Mouse (Mus musculus) MEL (cell line): ENCODE measurements at regions not wholly inside any gene's neighbourhood (a gene's known extent, or its start where the extent isn't known, plus 50 kb on each side); places are given as distances from the start of the nearest gene placed in this dataset.

Experiments used
- DNase-seq: peaks from one replicate; pipeline ENCODE4 v3.0.0; 2011; ENCODE audit warnings: low read depth, low spot score
- H3K27ac ChIP-seq: 2 replicates; pipeline ENCODE4 v1.5.1; 2012; ENCODE audit warnings: low read depth, mild to moderate bottlenecking, control low read depth, low read length, moderate library complexity; ENCODE audit not compliant: control insufficient read depth
- H3K27me3 ChIP-seq, 2 experiments: fragments of 150-350 bp in 1 of 2; sonication (generic) in 1 of 2; 2 replicates each; pipeline ENCODE4 v1.6.1; 2012; ENCODE audit warnings: low read length in 2 of 2, mild to moderate bottlenecking in 2 of 2, improper control_type of control experiment in 1 of 2, moderate library complexity in 1 of 2; ENCODE audit not compliant: insufficient read depth in 2 of 2, control insufficient read depth in 1 of 2
- H3K36me3 ChIP-seq, 2 experiments: 2 replicates each; pipeline ENCODE4 v1.6.1; 2012 to 2014; ENCODE audit warnings: low read length in 2 of 2, improper control_type of control experiment in 1 of 2, inconsistent platforms in 1 of 2, mild to moderate bottlenecking in 1 of 2; ENCODE audit not compliant: insufficient read depth in 2 of 2, control insufficient read depth in 1 of 2
- H3K4me1 ChIP-seq, 2 experiments: fragments of 150-350 bp in 1 of 2; sonication (generic) in 1 of 2; 2 replicates each; pipeline ENCODE4 v1.6.1; 2012; ENCODE audit warnings: low read length in 2 of 2, improper control_type of control experiment in 1 of 2, mild to moderate bottlenecking in 1 of 2; ENCODE audit not compliant: insufficient read depth in 2 of 2, control insufficient read depth in 1 of 2
- H3K4me3 ChIP-seq, 2 experiments: fragments of 150-350 bp in 1 of 2; sonication (generic) in 1 of 2; 2 replicates each; pipeline ENCODE4 v1.5.1; 2012; ENCODE audit warnings: low read depth in 2 of 2, low read length in 2 of 2, mild to moderate bottlenecking in 2 of 2, moderate library complexity in 2 of 2, control low read depth in 1 of 2, improper control_type of control experiment in 1 of 2; ENCODE audit not compliant: control insufficient read depth in 1 of 2, insufficient read depth in 1 of 2
- H3K79me2 ChIP-seq: 2 replicates; pipeline ENCODE4 v1.6.1; 2012; ENCODE audit warnings: mild to moderate bottlenecking, low read length, moderate library complexity; ENCODE audit not compliant: control insufficient read depth, poor library complexity, insufficient read depth
- H3K9ac ChIP-seq: 2 replicates; pipeline ENCODE4 v1.6.1; 2012; ENCODE audit warnings: low read depth, mild to moderate bottlenecking, control low read depth, low read length, moderate library complexity; ENCODE audit not compliant: control insufficient read depth, poor library complexity, severe bottlenecking
- H3K9me3 ChIP-seq: fragments of 150-350 bp; sonication (generic); replicated peaks from 2 replicates; pipeline ENCODE4 v1.6.1; 2012; ENCODE audit warnings: mild to moderate bottlenecking, low read length, improper control_type of control experiment, moderate library complexity; ENCODE audit not compliant: insufficient read depth
- BHLHE40 ChIP-seq: IDR thresholded peaks from 2 replicates; pipeline ENCODE4 v1.6.1; 2012; ENCODE audit warnings: low read depth, mild to moderate bottlenecking, inconsistent platforms, low read length, improper control_type of control experiment, borderline replicate concordance
- CHD1 ChIP-seq: IDR thresholded peaks from 2 replicates; pipeline ENCODE4 v1.6.1; 2012; ENCODE audit warnings: low read depth, mild to moderate bottlenecking, inconsistent platforms, low read length, improper control_type of control experiment
- CTCF ChIP-seq, 3 experiments: IDR thresholded peaks in 2 of 3; conservative IDR thresholded peaks in 1 of 3; 2 replicates each; pipeline ENCODE4 v1.5.1; 2011 to 2012; ENCODE audit warnings: low read length in 3 of 3, low read depth in 2 of 3, mild to moderate bottlenecking in 2 of 3, improper control_type of control experiment in 1 of 3, inconsistent platforms in 1 of 3, mixed read lengths in 1 of 3, moderate library complexity in 1 of 3; ENCODE audit not compliant: control insufficient read depth in 1 of 3, insufficient read depth in 1 of 3, poor library complexity in 1 of 3, severe bottlenecking in 1 of 3
- E2F4 ChIP-seq: IDR thresholded peaks from 2 replicates; pipeline ENCODE4 v1.6.1; 2011; ENCODE audit warnings: low read depth, low read length, improper control_type of control experiment, borderline replicate concordance
- ELF1 ChIP-seq: IDR thresholded peaks from 2 replicates; pipeline ENCODE4 v1.6.1; 2014; ENCODE audit warnings: low read depth, mild to moderate bottlenecking, inconsistent platforms, low read length, improper control_type of control experiment, moderate library complexity
- EP300 ChIP-seq, 2 experiments: IDR thresholded peaks; 2 replicates each; pipeline ENCODE4 v1.6.1; 2011; ENCODE audit warnings: improper control_type of control experiment in 2 of 2, low read length in 2 of 2, low read depth in 1 of 2, mild to moderate bottlenecking in 1 of 2
- ETS1 ChIP-seq: IDR thresholded peaks from 2 replicates; pipeline ENCODE4 v1.6.1; 2012; ENCODE audit warnings: low read depth, mild to moderate bottlenecking, inconsistent platforms, low read length, improper control_type of control experiment, moderate library complexity
- GABPA ChIP-seq: IDR thresholded peaks from 2 replicates; pipeline ENCODE4 v1.6.1; 2012; ENCODE audit warnings: low read depth, mild to moderate bottlenecking, inconsistent platforms, low read length, improper control_type of control experiment, moderate library complexity
- GATA1 ChIP-seq: IDR thresholded peaks from 2 replicates; pipeline ENCODE4 v1.6.1; 2011; ENCODE audit warnings: low read depth, low read length, improper control_type of control experiment
- HCFC1 ChIP-seq: IDR thresholded peaks from 2 replicates; pipeline ENCODE4 v1.6.1; 2012; ENCODE audit warnings: low read depth, mild to moderate bottlenecking, inconsistent platforms, low read length, improper control_type of control experiment, moderate library complexity
- JUND ChIP-seq: IDR thresholded peaks from 2 replicates; pipeline ENCODE4 v1.6.1; 2011; ENCODE audit warnings: low read depth, mild to moderate bottlenecking, improper control_type of control experiment, low read length
- KAT2A ChIP-seq: conservative IDR thresholded peaks from 2 replicates; pipeline ENCODE4 v1.6.1; 2012; ENCODE audit warnings: low read depth, low read length, improper control_type of control experiment, inconsistent platforms
- MAFK ChIP-seq: IDR thresholded peaks from 2 replicates; pipeline ENCODE4 v1.6.1; 2011; ENCODE audit warnings: low read depth, mild to moderate bottlenecking, low read length, improper control_type of control experiment, borderline replicate concordance
- MAX ChIP-seq: IDR thresholded peaks from 2 replicates; pipeline ENCODE4 v1.6.1; 2011; ENCODE audit warnings: low read length, improper control_type of control experiment
- MAZ ChIP-seq: IDR thresholded peaks from 2 replicates; pipeline ENCODE4 v1.6.1; 2012; ENCODE audit warnings: low read depth, mild to moderate bottlenecking, inconsistent platforms, low read length, improper control_type of control experiment
- MEF2A ChIP-seq: IDR thresholded peaks from 2 replicates; pipeline ENCODE4 v1.6.1; 2014; ENCODE audit warnings: low read depth, mild to moderate bottlenecking, inconsistent platforms, low read length, improper control_type of control experiment; ENCODE audit not compliant: poor library complexity, insufficient replicate concordance, severe bottlenecking; ENCODE audit errors: extremely low read depth
- MXI1 ChIP-seq: IDR thresholded peaks from 2 replicates; pipeline ENCODE4 v1.6.1; 2011; ENCODE audit warnings: mild to moderate bottlenecking, low read depth, low read length, improper control_type of control experiment
- MYB ChIP-seq: IDR thresholded peaks from 2 replicates; pipeline ENCODE4 v1.6.1; 2011; ENCODE audit warnings: mild to moderate bottlenecking, low read depth, low read length, improper control_type of control experiment
- MYC ChIP-seq: IDR thresholded peaks from 2 replicates; pipeline ENCODE4 v1.6.1; 2011; ENCODE audit warnings: low read depth, mild to moderate bottlenecking, low read length, improper control_type of control experiment, moderate library complexity
- NELFE ChIP-seq: IDR thresholded peaks from 2 replicates; pipeline ENCODE4 v1.6.1; 2011; ENCODE audit warnings: low read depth, low read length, improper control_type of control experiment
- NRF1 ChIP-seq: IDR thresholded peaks from 2 replicates; pipeline ENCODE4 v1.6.1; 2014; ENCODE audit warnings: low read depth, mild to moderate bottlenecking, inconsistent platforms, low read length, improper control_type of control experiment, moderate library complexity; ENCODE audit not compliant: poor library complexity, insufficient read depth, severe bottlenecking
- POLR2A ChIP-seq, 2 experiments: IDR thresholded peaks; 2 replicates each; pipeline ENCODE4 v1.6.1; 2011 to 2012; ENCODE audit warnings: low read length in 2 of 2, mild to moderate bottlenecking in 2 of 2, control low read depth in 1 of 2, improper control_type of control experiment in 1 of 2, low read depth in 1 of 2, moderate library complexity in 1 of 2; ENCODE audit not compliant: control insufficient read depth in 1 of 2, insufficient read depth in 1 of 2, poor library complexity in 1 of 2
- POLR2AphosphoS2 ChIP-seq: IDR thresholded peaks from 2 replicates; pipeline ENCODE4 v1.6.1; 2011; ENCODE audit warnings: low read length, improper control_type of control experiment
- POLR2AphosphoS5 ChIP-seq: IDR thresholded peaks from 2 replicates; pipeline ENCODE4 v1.6.1; 2012; ENCODE audit warnings: low read depth, borderline replicate concordance, mild to moderate bottlenecking, inconsistent platforms, low read length, moderate library complexity, mixed read lengths
- RAD21 ChIP-seq: IDR thresholded peaks from 2 replicates; pipeline ENCODE4 v1.6.1; 2011; ENCODE audit warnings: mild to moderate bottlenecking, low read depth, low read length, improper control_type of control experiment
- RCOR1 ChIP-seq: IDR thresholded peaks from 2 replicates; pipeline ENCODE4 v1.6.1; 2012; ENCODE audit warnings: low read depth, mild to moderate bottlenecking, inconsistent platforms, low read length, improper control_type of control experiment
- SIN3A ChIP-seq: IDR thresholded peaks from 2 replicates; pipeline ENCODE4 v1.6.1; 2012; ENCODE audit warnings: low read length, improper control_type of control experiment, inconsistent platforms
- SMC3 ChIP-seq: IDR thresholded peaks from 2 replicates; pipeline ENCODE4 v1.6.1; 2011; ENCODE audit warnings: low read depth, low read length, improper control_type of control experiment
- TAL1 ChIP-seq: IDR thresholded peaks from 2 replicates; pipeline ENCODE4 v1.6.1; 2012; ENCODE audit warnings: mild to moderate bottlenecking, inconsistent platforms, low read length, moderate library complexity, mixed read lengths
- TBP ChIP-seq: IDR thresholded peaks from 2 replicates; pipeline ENCODE4 v1.8.0; 2011; ENCODE audit warnings: low read depth, low read length, improper control_type of control experiment
- TCF12 ChIP-seq: IDR thresholded peaks from 2 replicates; pipeline ENCODE4 v1.6.1; 2014; ENCODE audit warnings: low read depth, mild to moderate bottlenecking, inconsistent platforms, low read length, improper control_type of control experiment, moderate library complexity
- UBTF ChIP-seq: IDR thresholded peaks from 2 replicates; pipeline ENCODE4 v1.6.1; 2012; ENCODE audit warnings: low read depth, mild to moderate bottlenecking, inconsistent platforms, low read length, improper control_type of control experiment, moderate library complexity, borderline replicate concordance; ENCODE audit not compliant: insufficient read depth
- USF1 ChIP-seq: IDR thresholded peaks from 2 replicates; pipeline ENCODE4 v1.6.1; 2014; ENCODE audit warnings: low read depth, mild to moderate bottlenecking, inconsistent platforms, low read length, improper control_type of control experiment, moderate library complexity
- USF2 ChIP-seq, 2 experiments: IDR thresholded peaks; 2 replicates each; pipeline ENCODE4 v1.6.1; 2011 to 2012; ENCODE audit warnings: improper control_type of control experiment in 2 of 2, low read length in 2 of 2, borderline replicate concordance in 1 of 2, inconsistent platforms in 1 of 2, low read depth in 1 of 2, mild to moderate bottlenecking in 1 of 2; ENCODE audit not compliant: insufficient read depth in 1 of 2
- ZC3H11A ChIP-seq: IDR thresholded peaks from 2 replicates; pipeline ENCODE4 v1.6.1; 2012; ENCODE audit warnings: low read depth, mild to moderate bottlenecking, inconsistent platforms, low read length, improper control_type of control experiment
- ZKSCAN1 ChIP-seq: IDR thresholded peaks from 2 replicates; pipeline ENCODE4 v1.6.1; 2012; ENCODE audit warnings: low read depth, mild to moderate bottlenecking, inconsistent platforms, low read length, improper control_type of control experiment, moderate library complexity
- ZMIZ1 ChIP-seq: IDR thresholded peaks from 2 replicates; pipeline ENCODE4 v1.6.1; 2012; ENCODE audit warnings: low read depth, mild to moderate bottlenecking, inconsistent platforms, low read length, improper control_type of control experiment, moderate library complexity
- ZNF384 ChIP-seq: IDR thresholded peaks from 2 replicates; pipeline ENCODE4 v1.6.1; 2012; ENCODE audit warnings: low read depth, mild to moderate bottlenecking, inconsistent platforms, low read length, improper control_type of control experiment

GRCm38 (mm10) chr11:12734274-12734673 is 269.5 kb upstream of the Cobl start:
- peak overlapping the region; percentile 35 for H3K27ac ChIP-seq
- H3K4me3 ChIP-seq = no peak overlapping the region
- no peaks in the 10 kb centered on the region for H3K79me2 ChIP-seq
- peaks cover 0 to 40% of the 10 kb centered on the region in 2 experiments; a peak in 2 of 4 replicates for H3K36me3 ChIP-seq
- H3K9me3 ChIP-seq = no peaks in the 10 kb centered on the region
- H3K27me3 ChIP-seq = no peaks in the 10 kb centered on the region
- DNase-seq = peak; percentile 33
- H3K9ac ChIP-seq = no peak overlapping the region
- peaks cover 8 to 24% of the 10 kb centered on the region in 2 experiments for H3K4me1 ChIP-seq
- TF ChIP-seq MAFK = no peak
- no peak for TF ChIP-seq USF2 (IDR thresholded peaks at IDR 0.05; ENCODE audit: borderline replicate concordance in 1 of 2, insufficient read depth in 1 of 2, low read depth in 1 of 2, low read length in 2 of 2)
- TF ChIP-seq KAT2A = no peak
- TF ChIP-seq GABPA = no peak
- no peak for TF ChIP-seq MYB
- peak; percentile 90 to 94 for TF ChIP-seq EP300 (IDR thresholded peaks at IDR 0.05; ENCODE audit: low read depth in 1 of 2, low read length in 2 of 2)
- TF ChIP-seq POLR2AphosphoS2 = no peak
- peak; percentile 34; the same call in 1 of the 2 replicates for TF ChIP-seq ZNF384
- no peak for TF ChIP-seq MAX
- no peak for TF ChIP-seq ZKSCAN1
- TF ChIP-seq E2F4 = no peak
- TF ChIP-seq ZMIZ1 = no peak
- TF ChIP-seq SIN3A = peak; percentile 66
- TF ChIP-seq NELFE = no peak
- TF ChIP-seq MXI1 = no peak
- no peak for TF ChIP-seq UBTF
- no peak for TF ChIP-seq TAL1
- TF ChIP-seq POLR2AphosphoS5 = no peak
- no peak for TF ChIP-seq BHLHE40
- no peak for TF ChIP-seq HCFC1
- no peak for TF ChIP-seq CTCF (IDR thresholded peaks at IDR 0.05 in 2 of 3, conservative IDR thresholded peaks at IDR 0.05 in 1 of 3; ENCODE audit: control insufficient read depth in 1 of 3, insufficient read depth in 1 of 3, low read depth in 2 of 3, low read length in 3 of 3, poor library complexity in 1 of 3, severe bottlenecking in 1 of 3)
- no peak for TF ChIP-seq ELF1
- no peak for TF ChIP-seq RAD21
- TF ChIP-seq ZC3H11A = no peak
- TF ChIP-seq GATA1 = peak; percentile 92
- no peak for TF ChIP-seq NRF1
- no peak for TF ChIP-seq POLR2A (IDR thresholded peaks at IDR 0.05; ENCODE audit: control insufficient read depth in 1 of 2, insufficient read depth in 1 of 2, low read depth in 1 of 2, low read length in 2 of 2, poor library complexity in 1 of 2)
- no peak for TF ChIP-seq JUND
- no peak for TF ChIP-seq TBP
- TF ChIP-seq MAZ = peak; percentile 41; the same call in 1 of the 2 replicates
- TF ChIP-seq ETS1 = peak; percentile 77
- TF ChIP-seq RCOR1 = peak; percentile 89
- peak; percentile 93 for TF ChIP-seq TCF12
- TF ChIP-seq USF1 = no peak
- TF ChIP-seq SMC3 = no peak
- no peak for TF ChIP-seq CHD1
- 0 out of 2 replicates have a peak, but pooled peaks have one; percentile 16 for TF ChIP-seq MEF2A
- no peak for TF ChIP-seq MYC
